Mouse (Mus musculus) bone marrow, adult 2 months (tissue): ENCODE measurements around the gene Pde9a. TPM values are rescaled to one million over a fixed set of nuclear protein-coding genes. Genes with fewer than 3 reads are reported as not detected.
A peak's percentile ranks its signal among the peaks of the same experiment; 100 is the strongest.

Source experiments
- H3K27ac ChIP-seq: fragments of 200-500 bp; 2 replicates; pipeline ENCODE4 v1.5.1; 2012; ENCODE audit warnings: low read depth, mild to moderate bottlenecking, control low read depth, inconsistent platforms, low read length; ENCODE audit not compliant: control insufficient read depth, poor library complexity, insufficient read depth
- H3K4me1 ChIP-seq: fragments of 200-500 bp; 2 replicates; pipeline ENCODE4 v1.6.1; 2011; ENCODE audit warnings: low read length; ENCODE audit not compliant: control insufficient read depth, insufficient read depth
- H3K4me3 ChIP-seq: fragments of 200-500 bp; replicated peaks from 2 replicates; pipeline ENCODE3; 2011; ENCODE audit warnings: mild to moderate bottlenecking, low read depth, low read length, control low read depth; ENCODE audit not compliant: control insufficient read depth
- CTCF ChIP-seq: fragments of 200-500 bp; IDR thresholded peaks from 2 replicates; pipeline ENCODE4 v1.5.1; 2011; ENCODE audit warnings: low read length, control low read depth; ENCODE audit not compliant: control insufficient read depth, insufficient read depth
- POLR2A ChIP-seq: fragments of 200-500 bp; IDR thresholded peaks from 2 replicates; pipeline ENCODE4 v1.6.1; 2011; ENCODE audit warnings: low read depth, mild to moderate bottlenecking, control low read depth, low read length, borderline replicate concordance; ENCODE audit not compliant: control insufficient read depth
- WGBS: fragments of 180-500 bp; shearing (Covaris S2); methylation state at CpG from one replicate; pipeline ENCODE4 v1.1.7; 2018; 5-methylcytosine and 5-hydroxymethylcytosine counted together
- polyA plus RNA-seq: library from polyadenylated mRNA; stranded (reverse); fragments of >200 nt; gene quantifications from 2 replicates; pipeline ENCODE4 v1.2.4, GENCODE M21; 2011; ENCODE audit warnings: low replicate concordance; ENCODE audit not compliant: missing spikeins, insufficient read depth, insufficient read length

Gene Pde9a
- polyA plus RNA-seq, 1 experiment, result 2.9 TPM

DNA sequence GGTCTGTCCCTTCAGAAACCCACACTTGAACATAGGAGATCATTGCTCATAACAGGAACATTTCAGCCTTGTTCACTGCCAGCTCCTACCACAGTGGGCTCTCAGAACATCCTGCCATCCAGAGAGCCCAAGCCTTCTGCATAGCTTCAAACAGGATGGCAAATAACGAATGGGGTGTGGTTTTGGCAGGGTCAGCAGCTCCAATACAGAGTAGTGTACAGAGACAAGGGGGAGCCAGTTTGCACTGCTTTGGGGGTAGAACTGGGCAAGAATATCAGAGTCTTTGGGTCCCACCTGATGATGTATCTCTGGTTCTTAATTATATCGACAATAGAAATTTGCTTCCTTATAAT, 33.6 kb downstream of the Pde9a start:
- Histone ChIP-seq H3K27ac (no peak overlapping the region), H3K4me1 (no peaks in the 10 kb centered on the region), H3K4me3 (no peak overlapping the region)
- 46% methylated on average over 2 of the region's 2 CpGs for WGBS
- TF ChIP-seq POLR2A, result no peak
- no peak for TF ChIP-seq CTCF

DNA sequence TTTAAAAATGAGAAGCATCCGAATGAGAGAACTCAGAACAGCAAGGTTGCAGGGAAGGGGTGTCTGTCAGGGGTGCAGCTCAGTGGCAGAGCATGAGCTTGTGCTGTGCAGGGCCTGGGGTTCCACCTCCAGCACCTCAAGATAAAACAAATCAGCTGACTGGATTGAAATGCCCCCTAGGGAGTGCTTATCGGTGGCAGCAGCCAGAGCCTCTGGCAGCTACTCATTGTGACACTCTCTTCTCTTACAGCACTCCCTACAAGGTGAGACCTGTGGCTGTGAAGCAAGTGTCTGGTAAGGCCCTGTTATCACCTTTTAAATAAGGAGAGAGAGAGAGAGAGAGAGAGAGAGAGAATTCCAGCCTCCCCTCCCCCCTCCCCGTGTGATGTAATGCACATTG, 34.0 kb downstream of the Pde9a start:
- Histone ChIP-seq H3K4me1 (no peaks in the 10 kb centered on the region), H3K27ac (no peak overlapping the region), H3K4me3 (no peak overlapping the region)
- whole genome bisulfite sequencing, result 59% methylated on average over 3 of the region's 3 CpGs
- TF ChIP-seq CTCF (no peak), POLR2A (no peak)

- TF ChIP-seq POLR2A, result no peak
- TF ChIP-seq CTCF, result no peak
- H3K4me1 ChIP-seq, result no peaks in the 10 kb centered on the region
- 92% methylated on average over 16 of the region's 16 CpGs for WGBS
- H3K4me3 ChIP-seq, result no peak overlapping the region
- no peak overlapping the region for H3K27ac ChIP-seq
Observed at GRCm38 (mm10) chr17:31420658-31421057, 34.6 kb downstream of the Pde9a start.

- no peaks in the 10 kb centered on the region for H3K4me1 ChIP-seq
- TF ChIP-seq CTCF, result no peak
- TF ChIP-seq POLR2A, result no peak
- no peak overlapping the region for H3K27ac ChIP-seq
- 89% methylated on average over 1 of the region's 1 CpGs for WGBS
- H3K4me3 ChIP-seq, result no peak overlapping the region
Observed at GRCm38 (mm10) chr17:31422381-31422780, 36.4 kb downstream of the Pde9a start.

GRCm38 (mm10) chr17:31423020-31423419, 37.0 kb downstream of the Pde9a start:
- Histone ChIP-seq H3K4me3 (no peak overlapping the region), H3K27ac (no peak overlapping the region), H3K4me1 (no peaks in the 10 kb centered on the region)
- WGBS, result 12% methylated on average over 2 of the region's 2 CpGs
- TF ChIP-seq CTCF (no peak), POLR2A (no peak)

DNA sequence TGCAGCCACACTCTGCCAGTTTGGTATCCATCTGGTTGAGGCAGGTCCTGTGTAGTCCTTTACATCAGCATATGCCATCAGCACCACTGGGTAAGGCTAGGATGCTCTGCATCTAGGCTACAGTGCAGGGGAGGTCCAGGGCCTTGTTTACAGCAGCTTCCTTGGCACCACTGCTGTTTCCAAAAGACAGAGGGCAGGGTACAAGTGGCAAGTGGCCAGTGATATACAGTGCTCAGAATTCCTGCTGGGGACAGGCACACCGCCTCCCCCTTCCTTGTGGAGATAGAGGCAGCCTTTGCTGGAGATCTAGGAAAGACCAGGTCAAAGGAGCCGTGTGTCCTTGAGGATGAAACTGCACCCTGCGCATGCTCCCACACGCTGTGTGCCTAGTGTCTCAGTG, 38.3 kb downstream of the Pde9a start:
- WGBS, result 89% methylated on average over 4 of the region's 4 CpGs
- Histone ChIP-seq H3K27ac (no peak overlapping the region), H3K4me3 (no peak overlapping the region), H3K4me1 (no peaks in the 10 kb centered on the region)
- TF ChIP-seq CTCF (no peak), POLR2A (no peak)

- no peaks in the 10 kb centered on the region for H3K4me1 ChIP-seq
Observed at GRCm38 (mm10) chr17:31424798-31425197, 38.8 kb downstream of the Pde9a start.

GRCm38 (mm10) chr17:31425827-31426698, 40.1 kb downstream of the Pde9a start:
- no peak overlapping the region for H3K27ac ChIP-seq
- TF ChIP-seq POLR2A (no peak), CTCF (no peak)
- H3K4me1 ChIP-seq, result no peaks in the 10 kb centered on the region
- WGBS, result 77% methylated on average over 13 of the region's 13 CpGs
- no peak overlapping the region for H3K4me3 ChIP-seq

More at GRCm38 (mm10) chr17:31424798-31425197, 38.8 kb downstream of the Pde9a start:
- TF ChIP-seq POLR2A, result no peak
- no peak for TF ChIP-seq CTCF
- H3K27ac ChIP-seq, result no peak overlapping the region
- no peak overlapping the region for H3K4me3 ChIP-seq
- WGBS, result 63% methylated on average over 8 of the region's 8 CpGs

- TF ChIP-seq POLR2A (no peak), CTCF (peak; percentile 47; the same call in 1 of the 2 replicates)
- WGBS, result 82% methylated on average over 2 of the region's 2 CpGs
- no peaks in the 10 kb centered on the region for H3K4me1 ChIP-seq
- no peak overlapping the region for H3K4me3 ChIP-seq
- H3K27ac ChIP-seq, result no peak overlapping the region
Observed at GRCm38 (mm10) chr17:31429402-31429801, 43.4 kb downstream of the Pde9a start.
